Mouse (Mus musculus) heart, postnatal 0 days (tissue): ENCODE data around the gene Zbtb39. TPM values are rescaled to one million over a fixed set of nuclear protein-coding genes. Genes with fewer than 3 reads are reported as not detected.
A peak's percentile ranks its signal among the peaks of the same experiment; 100 is the strongest.

Experiments
- ATAC-seq: fragments of 200-750 bp; cut with Nextera tagmentation; 2 replicates; pipeline ENCODE4 v1.8.0; 2017; ENCODE audit warnings: low read depth, moderate number of reproducible peaks, moderate library complexity; ENCODE audit not compliant: insufficient read depth
- DNase-seq: peaks from one replicate; pipeline ENCODE4 v3.0.0-alpha.2; 2016; ENCODE audit warnings: low spot score
- H3K27ac ChIP-seq: fragments of 300-500 bp; sonication (generic); 2 replicates; pipeline ENCODE4 v1.5.1; 2014; ENCODE audit warnings: low read depth, mild to moderate bottlenecking
- H3K27me3 ChIP-seq: fragments of 300-500 bp; sonication (generic); 2 replicates; pipeline ENCODE4 v1.6.1; 2014; ENCODE audit warnings: low read length, mixed read lengths; ENCODE audit not compliant: control insufficient read depth, insufficient read depth
- H3K36me3 ChIP-seq: fragments of 300-500 bp; sonication (generic); replicated peaks from 2 replicates; pipeline ENCODE4 v1.6.1; 2014; ENCODE audit warnings: low read length, mixed read lengths; ENCODE audit not compliant: control insufficient read depth, insufficient read depth
- H3K4me1 ChIP-seq: fragments of 300-500 bp; sonication (generic); 2 replicates; pipeline ENCODE4 v1.6.1; 2014; ENCODE audit warnings: antibody characterized with exemption; ENCODE audit not compliant: control insufficient read depth, insufficient read depth
- H3K4me2 ChIP-seq: fragments of 300-500 bp; sonication (generic); 2 replicates; pipeline ENCODE4 v1.6.1; 2014; ENCODE audit warnings: low read depth, mild to moderate bottlenecking, low read length, moderate library complexity
- H3K4me3 ChIP-seq: fragments of 300-500 bp; sonication (generic); 2 replicates; pipeline ENCODE4 v1.5.1; 2014; ENCODE audit warnings: low read depth, low read length
- H3K9ac ChIP-seq: fragments of 300-500 bp; sonication (generic); replicated peaks from 2 replicates; pipeline ENCODE4 v1.6.1; 2014; ENCODE audit warnings: low read depth, low read length, mixed read lengths
- H3K9me3 ChIP-seq: fragments of 300-500 bp; sonication (generic); replicated peaks from 2 replicates; pipeline ENCODE4 v1.6.1; 2016; ENCODE audit warnings: low read length; ENCODE audit not compliant: control insufficient read depth
- CTCF ChIP-seq: IDR thresholded peaks from 2 replicates; pipeline ENCODE4 v1.5.1; 2016; ENCODE audit warnings: antibody characterized with exemption, control low read depth, low read depth
- EP300 ChIP-seq: IDR thresholded peaks from 2 replicates; pipeline ENCODE4 v1.6.1; 2016; ENCODE audit warnings: antibody characterized with exemption, low read depth
- WGBS: fragments of 180-500 bp; shearing (Covaris S2); extraction: QIAGEN DNeasy Blood & Tissue Kit; methylation state at CpG from one replicate; pipeline ENCODE4 v1.1.7; 2014; 5-methylcytosine and 5-hydroxymethylcytosine counted together
- polyA plus RNA-seq: library from polyadenylated mRNA; unstranded; fragments of >200 nt; fragmentation: Nextera tagmentation; extraction: Ambion mirVana; gene quantifications from 2 replicates; pipeline ENCODE4 v1.2.1, GENCODE M21; 2015
- total RNA-seq: library from RNA; depleted of rRNA; stranded (reverse); fragments of >200 nt; gene quantifications from 2 replicates; pipeline ENCODE4 v1.2.3, GENCODE M21; 2014; ENCODE audit warnings: low replicate concordance; rRNA removed

Zbtb39 gene
- total RNA-seq, result 5.2 and 5.8 TPM in 2 replicates
- polyA plus RNA-seq, result 0.94 and 1.1 TPM in 2 replicates

DNA sequence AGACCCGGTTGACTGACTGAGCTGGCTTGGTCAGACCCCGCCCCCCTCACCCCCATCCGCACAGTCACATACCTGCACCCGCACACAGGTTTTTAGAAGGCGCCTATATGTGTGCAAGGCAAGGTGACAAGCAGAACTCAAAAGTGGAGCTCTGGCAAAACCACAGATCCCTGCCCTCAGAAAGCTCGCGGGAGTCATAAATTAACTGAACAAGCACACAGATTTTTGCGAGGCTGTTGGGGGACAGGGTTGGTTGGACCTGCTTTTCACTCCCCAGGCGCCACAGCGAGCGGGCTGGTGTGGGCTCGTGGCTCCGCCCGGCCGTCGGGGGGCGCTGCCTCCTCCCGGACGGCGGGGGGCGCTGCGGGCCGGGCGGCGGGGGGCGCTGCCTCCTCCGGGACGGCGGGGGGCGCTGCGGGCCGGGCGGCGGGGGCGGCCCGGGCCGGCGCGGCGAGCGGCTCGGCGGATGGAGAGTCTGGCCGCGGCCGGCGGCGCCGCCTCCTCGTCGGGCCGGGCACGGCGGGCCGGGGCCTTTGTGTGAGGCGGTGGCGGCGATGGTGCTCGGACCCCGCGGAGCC, at the start of gene Zbtb39:
Zbtb39 (plus strand) TSS at position 456 of the 578 bp plus-strand sequence.
- H3K9me3 ChIP-seq, result no peaks in the 10 kb centered on the region
- H3K4me3 ChIP-seq, result peak within 1 kb of the TSS; percentile 91
- peak within 1 kb of the TSS; percentile 84 for H3K4me2 ChIP-seq
- no peaks in the 10 kb centered on the region for H3K27me3 ChIP-seq
- peak within 1 kb of the TSS; percentile 97 for H3K9ac ChIP-seq
- DNase-seq, result peak; percentile 67
- 2% methylated on average over 39 of the region's 61 CpGs for WGBS
- H3K27ac ChIP-seq, result peak within 1 kb of the TSS; percentile 83
- no peak for TF ChIP-seq EP300
- peak; percentile 43 for TF ChIP-seq CTCF
- H3K36me3 ChIP-seq, result peaks cover 30% of the 10 kb centered on the region
- peak; percentile 90 for ATAC-seq
- peaks cover 9% of the 10 kb centered on the region for H3K4me1 ChIP-seq

DNA sequence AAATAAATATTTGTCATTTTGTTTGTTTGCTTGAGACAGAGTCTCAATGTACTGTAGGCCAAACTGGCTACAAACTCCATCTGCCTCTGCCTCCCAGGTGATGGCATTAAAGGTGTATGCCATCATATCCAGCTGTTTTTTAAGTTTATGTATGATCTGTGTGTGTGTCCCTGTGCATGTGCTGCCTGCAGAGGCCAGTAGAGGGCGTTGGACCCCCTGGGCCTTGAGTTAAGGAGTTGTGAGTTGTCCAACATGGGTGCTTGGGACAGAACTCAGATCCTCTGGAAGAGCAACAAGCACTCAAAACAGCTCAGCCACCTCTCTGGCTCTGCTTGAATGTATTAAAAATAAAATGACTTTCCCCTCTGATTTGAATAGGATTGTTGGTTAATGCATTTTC, 48.3 kb upstream of the Zbtb39 start:
- H3K9me3 ChIP-seq, result no peaks in the 10 kb centered on the region
- H3K4me2 ChIP-seq, result no peak overlapping the region
- peaks cover 37% of the 10 kb centered on the region for H3K36me3 ChIP-seq
- H3K9ac ChIP-seq, result no peak overlapping the region
- no peak for ATAC-seq
- H3K27me3 ChIP-seq, result no peaks in the 10 kb centered on the region
- no peak overlapping the region for H3K27ac ChIP-seq
- DNase-seq, result no peak
- no peak for TF ChIP-seq EP300
- H3K4me3 ChIP-seq, result no peak overlapping the region
- WGBS, result 22% methylated on average over 1 of the region's 1 CpGs
- no peaks in the 10 kb centered on the region; the same call in 1 of the 2 replicates for H3K4me1 ChIP-seq

DNA sequence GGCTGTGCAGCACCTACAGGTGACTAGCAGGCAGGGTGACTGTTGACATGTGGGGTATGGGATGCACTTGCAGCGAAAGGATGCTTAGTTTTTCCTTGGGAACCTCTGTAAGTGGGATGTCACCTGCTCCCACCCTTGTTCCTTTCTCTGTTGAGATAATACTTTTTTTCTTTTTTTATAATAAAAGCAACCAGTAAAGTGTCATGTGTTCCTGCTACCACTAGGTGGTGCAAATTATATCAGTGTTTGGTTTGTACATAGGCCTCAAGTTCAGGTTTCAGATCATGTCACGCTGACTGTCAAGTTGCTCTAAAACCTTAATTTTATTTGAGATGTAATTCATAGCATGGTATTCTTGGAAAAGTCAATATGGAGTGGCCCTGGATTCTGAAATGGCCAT, 44.7 kb upstream of the Zbtb39 start:
- Histone ChIP-seq H3K4me2 (no peak overlapping the region), H3K27ac (no peak overlapping the region), H3K27me3 (no peaks in the 10 kb centered on the region), H3K9me3 (no peaks in the 10 kb centered on the region), H3K4me3 (no peak overlapping the region), H3K4me1 (no peaks in the 10 kb centered on the region), H3K36me3 (peaks cover 59% of the 10 kb centered on the region), H3K9ac (no peak overlapping the region)
- TF ChIP-seq CTCF (peak; percentile 66), EP300 (no peak)
- ATAC-seq (no peak), DNase-seq (peak; percentile 44)
- WGBS, result 50% methylated on average over 2 of the region's 2 CpGs

DNA sequence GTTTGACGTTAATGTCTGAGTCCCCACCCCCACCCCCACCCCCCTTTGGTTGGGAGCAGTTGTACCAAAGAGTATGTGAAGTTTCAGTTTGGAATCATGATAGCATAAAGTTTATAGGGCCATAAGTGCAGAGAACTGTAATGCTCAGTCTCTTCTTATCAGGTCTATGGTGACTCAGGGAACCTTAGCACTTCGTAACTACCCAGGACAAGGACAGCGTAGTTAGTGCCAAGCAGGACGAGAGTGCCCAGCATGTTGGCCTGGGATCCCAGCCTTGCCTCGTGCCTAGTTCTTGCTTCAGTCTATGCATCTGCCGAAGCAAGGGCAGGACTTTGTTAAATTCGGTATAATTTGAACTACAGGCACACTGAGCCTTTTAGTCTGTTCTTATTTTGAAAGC, 43.6 kb upstream of the Zbtb39 start:
- no peak for TF ChIP-seq CTCF
- no peak for TF ChIP-seq EP300
- no peak overlapping the region for H3K4me2 ChIP-seq
- no peak overlapping the region for H3K27ac ChIP-seq
- peaks cover 57% of the 10 kb centered on the region for H3K36me3 ChIP-seq
- H3K27me3 ChIP-seq, result no peaks in the 10 kb centered on the region
- 89% methylated on average over 7 of the region's 7 CpGs for WGBS
- H3K9me3 ChIP-seq, result no peaks in the 10 kb centered on the region
- DNase-seq (no peak), ATAC-seq (no peak)
- H3K4me3 ChIP-seq, result no peak overlapping the region
- H3K9ac ChIP-seq, result no peak overlapping the region
- H3K4me1 ChIP-seq, result no peaks in the 10 kb centered on the region

DNA sequence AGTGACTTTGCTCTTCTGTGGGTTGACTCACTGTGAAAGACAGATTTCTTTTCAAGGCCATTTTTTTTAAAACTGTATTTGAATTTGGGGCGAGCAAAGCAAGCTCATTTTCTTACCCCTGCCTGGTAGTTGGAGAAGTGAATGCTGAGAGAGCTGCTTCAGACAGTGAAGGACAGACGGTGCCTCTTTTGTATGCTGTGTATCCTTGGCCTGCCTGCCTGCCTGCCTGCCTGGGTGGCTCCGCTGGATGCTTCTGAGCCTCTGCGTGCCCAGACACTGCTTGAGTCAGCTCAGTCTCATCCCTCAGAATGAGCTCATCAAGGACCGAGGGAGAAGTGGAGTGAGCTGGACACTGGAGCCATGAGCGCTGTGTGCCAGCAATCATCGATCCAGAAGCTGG, 40.4 kb upstream of the Zbtb39 start:
- no peak overlapping the region for H3K9ac ChIP-seq
- no peak overlapping the region for H3K4me2 ChIP-seq
- H3K27ac ChIP-seq, result no peak overlapping the region
- ATAC-seq (no peak), DNase-seq (no peak)
- no peaks in the 10 kb centered on the region for H3K27me3 ChIP-seq
- H3K4me3 ChIP-seq, result no peak overlapping the region
- 89% methylated on average over 7 of the region's 7 CpGs for WGBS
- TF ChIP-seq EP300 (no peak), CTCF (no peak)
- no peaks in the 10 kb centered on the region for H3K9me3 ChIP-seq
- H3K4me1 ChIP-seq, result no peaks in the 10 kb centered on the region
- peaks cover 39% of the 10 kb centered on the region for H3K36me3 ChIP-seq

DNA sequence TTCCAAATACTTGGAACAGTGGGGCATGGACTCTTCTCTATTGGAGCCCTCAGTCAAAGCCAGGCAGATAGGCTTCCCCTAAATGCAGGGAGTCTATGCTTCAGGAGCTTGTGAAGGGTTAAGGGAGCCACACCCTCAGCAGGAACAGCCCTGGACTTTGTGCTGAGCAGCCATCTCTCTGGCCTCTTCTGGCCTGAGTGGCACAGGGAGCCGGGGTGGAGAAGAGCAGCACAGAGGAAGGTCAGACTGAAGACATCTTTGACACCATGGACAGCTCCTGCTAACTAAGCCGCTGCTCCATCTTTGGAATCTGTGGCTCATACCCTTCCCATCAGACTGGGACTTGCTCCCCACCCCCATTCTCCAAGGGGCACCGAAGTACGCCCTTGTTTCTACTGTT, 36.0 kb upstream of the Zbtb39 start:
- Histone ChIP-seq H3K27ac (no peak overlapping the region), H3K4me1 (peaks cover 12% of the 10 kb centered on the region), H3K9ac (no peak overlapping the region), H3K4me2 (no peak overlapping the region), H3K36me3 (peaks cover 5% of the 10 kb centered on the region; the same call in 1 of the 2 replicates), H3K9me3 (no peaks in the 10 kb centered on the region), H3K4me3 (no peak overlapping the region), H3K27me3 (no peaks in the 10 kb centered on the region)
- TF ChIP-seq EP300, result no peak
- no peak for TF ChIP-seq CTCF
- 27% methylated on average over 3 of the region's 4 CpGs for WGBS
- ATAC-seq, result no peak
- DNase-seq, result no peak
